Mouse (Mus musculus): Measurements from ENCODE around the gene Gm3696. TPM values are rescaled to one million over a fixed set of nuclear protein-coding genes. Genes with fewer than 3 reads are reported as not detected.
A peak's percentile ranks its signal among the peaks of the same experiment; 100 is the strongest.
"Not testable (repeated sequence)": the region's sequence is repeated elsewhere in the genome, so short reads cannot be mapped to it uniquely, and the experiment has no call there.

Gene Gm3696
- total RNA-seq (2021) = 1 to 10 TPM; 3.1 to 3.4 TPM
- long read RNA-seq, experiment 1, partial matches to known transcripts = 0 of 4 reads
- long read RNA-seq, experiment 1, other reads (novel, unspliced or antisense) = 4 of 4 reads
- long read RNA-seq, experiment 2, partial matches to known transcripts = 0 of 2 reads
- long read RNA-seq, experiment 2, other reads (novel, unspliced or antisense) = 2 of 2 reads

DNA sequence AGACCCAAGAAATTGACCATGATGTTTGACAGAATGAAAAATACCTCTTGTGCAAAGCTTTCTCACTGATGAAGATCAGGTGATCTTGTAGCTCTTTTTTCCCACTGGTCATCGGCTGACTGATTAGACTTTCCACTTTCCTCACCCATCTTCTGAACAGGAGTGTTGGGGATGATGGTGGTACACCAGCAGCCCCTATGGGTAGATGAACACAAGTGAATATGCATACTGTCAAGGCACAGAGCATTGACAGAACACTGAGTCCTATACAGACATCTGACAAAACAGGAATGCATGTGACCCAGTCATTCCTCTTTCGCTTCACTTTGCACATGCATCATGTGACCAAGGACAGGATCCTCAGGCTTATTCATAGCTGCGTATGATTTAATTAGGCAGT lies at the start of gene Gm3696:
Gene Gm3696, minus strand, starts transcription at position 101 of the 400 bp plus-strand sequence.
- not testable (repeated sequence) for H3K4me3 ChIP-seq; H3K27ac ChIP-seq; DNase-seq (ENCODE audit: low spot score in 2 of 2)

GRCm38 (mm10) chr14:7125312-7125711 lies 24.9 kb upstream of the Gm3696 start, which contains the start of gene Gm6676:
Gm6676 (minus strand) TSS chr14:7125412.
- not testable (repeated sequence) for DNase-seq (ENCODE audit: low spot score in 2 of 2); H3K4me3 ChIP-seq; H3K27ac ChIP-seq

DNA sequence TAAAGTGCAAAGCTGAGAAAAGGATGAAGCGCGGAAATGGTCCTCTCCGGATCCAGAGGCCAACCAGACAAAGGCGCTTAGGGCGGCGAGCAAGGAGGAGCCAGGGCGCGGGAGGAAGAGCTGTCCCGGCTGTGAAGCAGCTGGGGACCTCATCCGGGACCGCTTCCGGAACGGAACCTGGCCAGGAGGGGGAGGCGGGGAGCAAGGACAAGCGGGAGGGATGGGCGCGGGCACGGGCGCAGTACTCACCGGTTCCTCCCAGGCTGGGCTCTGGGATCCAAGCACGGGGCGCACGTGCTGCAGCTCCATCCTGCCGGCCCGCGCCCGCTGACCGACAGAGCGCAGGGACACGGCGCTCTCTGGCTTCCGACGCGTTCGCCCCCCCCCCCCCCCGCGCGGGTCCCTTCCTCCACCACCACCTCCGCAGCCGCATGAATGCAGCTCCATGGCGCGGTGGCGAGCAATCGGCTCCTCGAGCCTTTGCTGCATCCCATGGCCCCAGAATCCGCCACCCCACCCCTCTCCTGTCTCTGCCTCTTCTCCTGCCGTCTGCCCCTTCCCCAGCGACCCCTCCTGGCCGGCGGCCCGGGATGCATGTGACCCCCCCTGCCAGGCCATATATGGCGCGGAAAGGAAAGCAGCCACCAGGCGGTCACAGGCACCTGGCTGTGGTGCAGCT lies 4.8 kb upstream of the Gm3696 start:
- not testable (repeated sequence) for H3K4me3 ChIP-seq, H3K27ac ChIP-seq
- DNase-seq (ENCODE audit: low spot score in 2 of 2) = peak; percentile 0 to 8

DNA sequence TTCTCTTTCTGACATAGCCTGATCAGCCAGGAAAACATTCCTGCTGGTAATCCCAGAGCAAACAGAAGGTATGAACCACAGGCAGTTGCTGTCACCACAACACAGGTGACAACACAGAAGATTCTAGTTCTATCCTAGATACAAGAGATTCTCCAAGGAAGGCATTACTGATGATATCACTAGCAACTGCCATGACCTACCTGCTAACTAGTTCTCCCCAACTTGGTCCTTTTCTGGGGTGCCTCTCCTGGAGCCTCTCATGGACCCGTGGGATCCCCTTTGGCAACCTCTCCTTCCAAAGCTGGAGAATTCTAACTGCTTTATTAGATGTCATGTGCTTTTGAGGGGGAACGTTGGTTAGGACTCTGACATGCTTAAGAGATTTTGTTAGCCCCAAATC lies 55.6 kb downstream of the Gm3696 start, which contains the start of gene Gm3685:
Gene Gm3685, minus strand, starts transcription at position 101 of the 400 bp plus-strand sequence.
- not testable (repeated sequence) for DNase-seq (ENCODE audit: low spot score in 2 of 2); H3K27ac ChIP-seq; H3K4me3 ChIP-seq

Other genes starting within 250 kb of the Gm3696 start
- 1 to 10 TPM in 1 of 2 experiments, under 1 TPM in 1; 0.93 to 1.2 TPM for gene Gm3667, start 210.7 kb downstream of the Gm3696 start, total RNA-seq (2021)
- gene Gm6356, start 126.8 kb downstream of the Gm3696 start, total RNA-seq (2021) = not detected
- under 1 TPM in 1 of 2 experiments, not detected in 1; 0.66 TPM for gene Gm10406, start 73.2 kb downstream of the Gm3696 start, total RNA-seq (2021)
- not detected for gene Gm3685, start 55.7 kb downstream of the Gm3696 start, total RNA-seq (2021)
- gene Gm6676, start 24.8 kb upstream of the Gm3696 start, total RNA-seq (2021) = not detected
- 1 to 10 TPM; 1.3 to 1.5 TPM for gene Gm3512, start 73.9 kb upstream of the Gm3696 start, total RNA-seq (2021)
- gene Gm16434, start 93.9 kb upstream of the Gm3696 start, total RNA-seq (2021) = not detected
- gene Gm3727, start 164.1 kb upstream of the Gm3696 start, total RNA-seq (2021) = not detected
- 1 to 10 TPM in 1 of 2 experiments, under 1 TPM in 1; 0.66 to 1.0 TPM for gene Gm3739, start 214.4 kb upstream of the Gm3696 start, total RNA-seq (2021)
- gene Gm5797, start 231.8 kb upstream of the Gm3696 start, total RNA-seq (2021) = not detected